Mouse (Mus musculus) urinary bladder, postnatal 4 days (tissue): ENCODE data around the gene Gm21778.
"Not testable (repeated sequence)": the region's sequence is repeated elsewhere in the genome, so short reads cannot be mapped to it uniquely, and the experiment has no call there.

Experiments used
- DNase-seq, 2 experiments: peaks; one replicate each; pipeline ENCODE4 v3.0.0; 2021 to 2022; ENCODE audit warnings: low spot score in 2 of 2

The Gm21778 gene

DNA sequence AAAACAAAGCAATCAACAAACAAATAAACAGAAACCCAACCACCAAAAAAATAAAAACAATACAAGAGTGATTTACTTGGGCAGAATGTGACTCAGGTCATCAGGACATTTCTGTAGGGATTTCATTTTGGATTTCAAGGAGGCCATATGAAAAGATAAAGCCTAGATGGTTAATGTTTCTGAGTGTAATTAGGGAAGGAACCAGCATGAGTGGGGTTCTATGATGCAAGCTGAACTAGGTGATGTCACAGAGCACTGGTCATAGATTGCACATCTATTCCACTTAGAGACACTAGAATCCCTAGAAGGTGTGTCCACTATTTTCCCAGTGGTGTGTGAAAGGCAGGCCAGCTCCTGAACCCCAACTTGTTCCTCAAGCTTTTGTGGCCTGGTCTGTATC, at the start of gene Gm21778:
Gene Gm21778 (plus strand): TSS at position 301 of the 400 bp plus-strand sequence.
- not testable (repeated sequence) for DNase-seq
